Mouse (Mus musculus) lung, postnatal 4 days (tissue): ENCODE measurements around the gene Cdh13.

Source experiments
- DNase-seq, 2 experiments: peaks; one replicate each; pipeline ENCODE4 v3.0.0; 2021

Cdh13 gene

DNA sequence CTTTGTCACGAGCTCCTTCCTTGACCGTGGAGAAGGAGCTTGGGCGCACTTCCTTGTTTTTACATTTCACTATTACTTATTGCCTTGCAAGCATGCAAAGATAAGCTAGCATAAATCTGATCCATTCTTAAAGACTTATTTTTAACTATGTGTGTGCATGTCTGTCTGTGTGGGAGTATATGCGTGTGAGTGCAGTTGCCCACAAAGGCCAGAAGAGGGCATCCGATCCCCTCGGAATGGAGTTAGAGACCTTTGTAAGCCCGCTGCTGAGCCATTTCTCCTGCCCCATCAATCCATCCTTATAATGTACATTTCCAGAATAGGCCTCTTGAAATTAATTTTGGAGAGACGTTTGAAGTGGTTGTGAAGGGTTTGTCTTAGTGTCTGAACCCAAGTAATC lies 298.7 kb downstream of the Cdh13 start:
- no peak for DNase-seq

DNA sequence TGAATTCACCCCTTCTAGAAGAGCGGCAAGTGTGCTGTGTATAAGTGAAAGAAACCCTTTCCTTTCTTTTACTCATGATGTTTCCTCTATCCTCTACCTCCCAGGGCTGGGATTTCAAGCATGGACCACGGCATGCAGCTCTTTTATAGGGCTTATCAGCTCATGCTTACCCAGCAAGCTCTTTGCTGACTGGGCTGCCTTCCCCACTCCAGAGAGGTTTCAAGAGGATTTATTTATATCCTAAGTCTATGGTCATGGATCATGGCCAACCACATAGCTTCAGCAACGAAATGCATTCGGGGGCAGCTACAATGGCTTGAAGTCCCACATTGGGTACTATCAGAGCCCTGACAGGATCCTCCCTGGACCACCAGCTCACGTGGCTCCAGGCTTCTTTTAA lies 304.4 kb downstream of the Cdh13 start:
- no peak for DNase-seq

DNA sequence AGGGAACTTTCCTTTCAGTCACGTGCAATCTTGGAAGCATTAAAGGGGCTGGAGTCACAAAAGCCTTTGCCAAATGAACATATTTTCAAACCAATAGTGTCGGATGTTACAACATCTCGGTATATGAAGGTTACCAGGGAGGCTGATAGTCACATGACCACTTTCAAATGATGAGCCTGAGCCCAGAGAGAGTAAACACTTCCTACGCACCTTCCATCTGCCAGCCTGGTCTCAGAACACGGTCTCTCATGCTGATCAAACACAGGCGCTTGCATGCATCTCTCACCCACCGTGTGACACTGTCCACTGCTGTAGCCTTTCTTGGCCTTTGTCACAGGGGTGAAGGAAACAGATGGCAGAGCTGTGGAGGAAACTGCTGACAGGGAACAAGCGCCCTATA lies 313.3 kb downstream of the Cdh13 start:
- no peak for DNase-seq

DNA sequence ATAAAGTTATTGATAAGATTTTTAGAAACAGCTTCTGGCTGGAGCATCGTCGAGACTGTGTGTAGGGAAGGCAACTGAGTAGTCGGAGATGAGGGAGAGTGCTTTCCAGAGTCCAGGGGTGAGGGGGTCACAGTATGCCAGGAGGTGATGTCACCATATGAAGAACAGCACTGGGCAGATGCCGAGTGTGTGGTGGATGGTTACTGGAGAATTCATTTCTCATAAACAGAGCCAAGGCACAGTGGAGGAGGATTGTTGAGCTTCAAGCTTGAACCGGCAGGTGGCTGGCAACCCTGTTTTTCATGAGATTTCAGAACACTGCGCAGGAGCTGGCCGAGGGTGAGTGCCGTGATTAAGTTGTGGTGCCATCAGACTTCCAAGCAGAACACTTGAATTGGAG lies 317.8 kb downstream of the Cdh13 start:
- no peak for DNase-seq

DNA sequence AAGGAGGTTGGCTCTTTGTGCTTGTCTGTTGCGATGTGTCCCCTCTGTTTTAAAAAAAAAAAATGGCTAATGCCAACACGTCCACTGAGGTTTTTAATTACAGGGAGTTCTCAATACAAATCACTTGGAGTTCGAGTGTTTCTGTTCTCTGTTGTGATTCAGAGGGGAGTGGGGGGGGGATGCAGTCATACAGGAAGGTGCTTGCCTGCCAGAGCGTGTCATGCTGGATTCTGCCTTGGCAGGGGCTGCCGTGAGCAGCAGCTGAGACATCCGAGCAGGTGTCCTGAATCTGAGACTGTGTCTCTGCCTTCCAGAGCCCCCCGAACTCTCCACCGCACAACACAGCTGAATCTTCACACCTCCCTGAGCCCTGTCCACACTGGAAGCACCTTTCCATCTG lies 318.5 kb downstream of the Cdh13 start:
- DNase-seq: no peak

DNA sequence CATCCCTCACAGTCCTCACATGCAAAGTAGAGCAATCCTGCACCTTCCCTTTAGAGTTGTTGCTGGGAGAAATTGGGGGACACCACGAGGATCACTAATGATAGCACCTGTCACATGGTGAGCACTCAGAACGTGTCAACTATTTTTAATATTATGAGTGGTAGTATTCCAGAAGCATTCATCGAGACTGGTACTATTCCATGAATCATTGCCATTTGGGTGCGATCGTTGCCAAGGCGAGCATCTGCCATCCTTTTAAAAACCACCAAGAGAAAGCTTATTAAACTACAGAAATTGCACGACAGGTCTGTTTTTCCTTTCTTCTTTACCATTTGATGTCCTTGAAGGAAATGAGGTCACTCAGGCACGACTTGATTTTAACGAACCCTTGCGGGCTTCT lies 328.0 kb downstream of the Cdh13 start:
- no peak for DNase-seq

DNA sequence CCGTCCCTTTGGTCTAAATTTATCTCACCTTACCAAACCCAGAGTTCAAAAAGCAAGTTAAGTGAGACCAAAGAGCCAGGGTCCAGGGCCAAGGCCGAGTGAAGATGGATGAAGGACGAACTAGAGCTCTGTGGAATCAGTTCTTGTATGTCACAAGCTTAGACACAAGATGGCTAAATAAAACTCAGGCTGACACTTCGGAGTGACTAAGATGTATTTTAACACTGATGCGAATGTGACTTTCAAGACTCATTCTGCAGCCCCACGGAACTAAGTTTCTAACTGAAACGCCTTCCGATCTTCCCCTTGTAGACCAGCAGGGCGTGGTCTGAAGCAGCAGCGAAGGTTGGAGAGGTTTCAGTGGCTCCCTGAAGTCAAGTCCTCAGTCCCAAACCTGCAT lies 334.7 kb downstream of the Cdh13 start:
- no peak for DNase-seq

DNA sequence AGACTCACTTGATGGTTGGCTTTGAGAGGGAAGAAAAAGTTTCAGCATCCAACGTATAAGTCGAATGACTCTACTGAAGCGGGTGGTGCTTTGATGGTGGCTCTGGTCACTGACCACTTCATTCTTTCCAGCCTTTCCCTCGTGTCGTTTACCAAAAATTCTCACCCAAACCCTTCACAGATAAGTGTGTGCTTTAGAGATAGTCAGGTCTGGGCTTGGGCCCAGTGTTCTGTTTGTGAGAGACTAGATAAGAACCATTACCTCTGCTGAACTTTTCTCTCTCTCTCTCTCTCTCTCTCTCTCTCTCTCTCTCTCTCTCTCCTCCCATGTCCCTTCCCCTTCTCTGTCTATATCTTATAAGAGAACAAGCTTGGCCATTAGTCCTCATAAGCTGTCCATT lies 342.9 kb downstream of the Cdh13 start:
- DNase-seq: no peak

DNA sequence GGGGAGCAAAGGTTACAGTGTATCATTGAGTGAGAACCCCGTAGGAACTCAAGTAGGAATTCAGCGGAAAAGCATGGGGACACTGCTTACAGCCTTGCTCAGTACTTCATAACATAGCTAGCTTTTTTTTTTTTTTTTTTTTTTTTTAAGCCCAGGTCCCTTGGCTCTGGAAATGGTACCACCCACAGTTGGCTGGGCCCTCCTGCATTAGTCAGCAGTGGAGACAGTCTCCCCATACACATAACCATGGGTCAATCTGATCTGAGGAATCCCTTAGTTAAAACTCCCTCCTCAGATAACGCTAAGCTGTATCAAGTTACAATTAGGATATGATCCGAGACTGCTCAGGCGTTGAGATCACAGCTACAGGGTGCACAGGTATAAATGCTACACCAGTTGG lies 344.2 kb downstream of the Cdh13 start:
- DNase-seq: no peak

DNA sequence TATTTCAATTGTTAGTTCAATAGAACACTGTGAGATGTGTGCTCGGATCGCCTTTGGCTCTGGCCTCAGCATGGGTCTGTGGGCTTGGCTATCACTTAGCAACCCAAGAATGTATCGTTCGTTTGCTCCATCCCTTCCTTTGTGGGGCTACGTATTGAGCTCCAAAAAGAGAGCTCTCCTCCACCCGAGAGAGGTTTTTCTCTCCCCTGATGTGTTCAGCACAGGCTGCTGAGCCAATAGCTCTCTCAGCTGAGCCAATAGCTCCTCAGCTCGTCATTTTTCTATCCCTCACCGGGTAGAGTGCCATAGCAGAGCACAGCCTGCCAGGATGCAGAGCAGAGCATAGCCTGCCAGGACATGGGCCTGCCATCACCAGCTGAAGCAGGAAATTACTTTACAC lies 345.2 kb downstream of the Cdh13 start:
- DNase-seq: no peak

DNA sequence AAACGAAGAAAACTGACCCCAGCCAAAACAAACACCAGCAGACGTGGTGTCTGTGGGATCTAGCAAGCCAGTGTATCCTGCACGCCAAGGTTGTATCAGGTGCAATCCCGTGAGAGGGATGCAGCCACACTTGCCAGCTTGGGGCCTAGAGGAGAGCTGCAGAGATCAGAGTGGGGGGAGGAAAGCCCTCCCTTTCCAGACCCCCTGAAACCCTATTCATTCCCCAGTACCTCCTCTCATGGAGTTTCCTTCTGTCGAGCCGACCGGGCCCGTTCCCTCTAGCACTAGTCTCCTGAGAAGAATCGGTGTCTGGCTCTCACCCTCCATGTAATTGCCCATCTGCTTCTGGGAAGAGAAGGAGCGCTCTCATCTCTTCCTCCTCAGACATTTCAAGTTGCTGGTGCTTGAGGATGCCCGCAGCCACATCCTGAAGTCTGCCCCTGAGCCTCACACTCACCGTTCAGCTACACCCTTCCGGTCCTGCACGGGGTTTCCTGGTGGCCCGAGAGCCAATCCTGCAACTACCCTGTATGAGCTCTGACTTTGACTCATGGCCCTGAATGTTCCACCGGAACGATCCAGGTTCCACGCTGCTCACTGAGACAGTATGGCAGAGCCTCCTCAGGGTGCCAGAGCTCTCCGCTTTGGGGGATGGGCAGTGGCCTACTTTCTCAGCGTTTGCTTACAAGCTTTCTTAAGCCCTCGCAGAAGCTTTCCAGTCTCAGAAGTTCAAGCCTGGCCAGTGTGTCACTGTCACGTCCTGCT lies 351.9 kb downstream of the Cdh13 start:
- no peak for DNase-seq

DNA sequence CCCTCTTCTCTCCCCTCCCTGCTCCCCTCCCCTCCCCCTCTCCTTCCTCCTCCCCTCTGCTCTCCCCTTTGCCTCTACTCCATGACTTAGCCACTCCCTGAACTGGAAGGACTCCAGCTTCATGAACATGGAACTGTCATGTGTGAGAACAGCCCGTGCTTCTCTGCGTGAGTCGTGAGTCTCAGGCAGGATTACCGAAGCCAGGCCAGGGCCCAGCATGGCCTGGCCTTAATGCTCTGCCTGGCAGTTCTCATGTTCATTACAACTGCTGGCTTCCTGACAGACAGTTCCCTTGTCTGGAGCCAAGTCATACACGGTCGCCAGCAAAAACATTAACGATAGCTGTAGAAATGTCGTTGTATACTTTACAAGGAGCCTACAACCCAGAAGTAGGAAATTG lies 356.1 kb downstream of the Cdh13 start:
- DNase-seq: peak in 1 of 2 experiments; percentile 29

DNA sequence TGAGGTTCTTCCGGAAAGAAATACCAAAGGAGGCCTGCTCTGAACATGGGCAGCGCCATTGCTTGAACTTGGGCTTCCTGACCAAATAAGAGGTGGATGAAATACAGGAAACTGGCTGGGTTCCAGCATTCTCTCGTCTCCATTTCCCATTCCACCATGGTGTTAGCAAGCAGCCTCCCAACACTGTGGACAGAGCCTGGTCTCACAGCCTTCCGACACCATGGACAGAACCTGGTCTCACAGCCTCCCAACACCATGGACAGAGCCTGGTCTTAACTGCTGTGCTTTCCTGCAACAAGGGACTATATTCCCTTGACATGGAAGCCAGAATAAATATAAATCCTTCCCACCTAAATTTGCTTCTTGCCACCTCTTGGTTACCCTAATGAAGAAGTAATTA lies 358.3 kb downstream of the Cdh13 start:
- DNase-seq: no peak

DNA sequence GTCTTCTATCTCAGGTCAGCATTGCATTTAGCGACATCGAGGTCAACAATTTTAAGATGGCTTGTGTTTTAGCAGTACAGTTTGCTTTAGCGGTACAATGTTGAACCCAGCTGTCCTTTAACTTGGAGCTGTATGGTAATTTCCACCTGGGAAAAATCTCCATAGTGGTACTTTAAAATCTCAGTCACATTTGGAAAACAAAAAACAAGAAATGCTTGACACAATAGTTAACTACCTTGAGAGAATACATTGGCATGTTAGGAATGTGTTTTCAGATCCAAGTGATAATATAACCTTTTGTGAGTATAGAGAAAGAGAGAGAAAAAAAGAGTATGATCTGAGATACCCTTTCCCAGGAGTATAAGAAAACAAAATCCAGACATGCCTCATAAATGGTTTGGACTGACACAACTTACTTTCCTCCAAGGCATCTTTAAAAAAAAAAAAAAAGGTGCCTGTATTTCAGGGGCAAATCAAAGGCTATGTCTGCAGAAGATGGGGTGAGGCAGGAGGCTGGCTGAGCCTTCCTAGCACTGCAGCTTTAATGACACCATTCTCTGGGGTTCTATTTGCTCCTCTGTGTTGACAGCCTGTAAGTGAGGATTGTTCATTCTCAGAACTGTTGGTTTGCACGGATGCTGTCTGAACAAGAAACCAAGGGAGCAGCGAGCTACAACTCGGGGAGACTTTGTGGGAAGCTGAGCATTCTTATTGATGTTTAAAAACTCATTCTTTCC lies 365.4 kb downstream of the Cdh13 start:
- no peak for DNase-seq

DNA sequence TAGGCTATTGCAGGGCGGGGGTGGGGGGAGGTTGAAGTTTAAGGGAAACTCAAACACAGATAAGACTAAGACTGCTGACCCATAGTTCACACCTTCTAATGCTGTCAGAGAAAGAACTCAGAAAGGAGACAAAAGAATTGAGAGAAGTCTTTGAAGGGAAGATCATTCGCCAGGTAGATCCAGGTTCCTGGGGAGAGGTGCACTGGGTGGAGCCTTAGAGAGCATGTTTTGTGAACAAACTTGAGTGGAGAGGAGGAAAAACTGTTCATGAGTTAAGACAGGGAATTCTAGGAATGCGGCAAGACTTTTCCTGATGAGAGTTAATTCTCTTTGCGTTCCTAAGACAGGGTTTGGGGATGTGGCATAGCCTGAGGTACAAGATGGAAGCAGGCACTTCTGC lies 366.4 kb downstream of the Cdh13 start:
- DNase-seq: no peak

DNA sequence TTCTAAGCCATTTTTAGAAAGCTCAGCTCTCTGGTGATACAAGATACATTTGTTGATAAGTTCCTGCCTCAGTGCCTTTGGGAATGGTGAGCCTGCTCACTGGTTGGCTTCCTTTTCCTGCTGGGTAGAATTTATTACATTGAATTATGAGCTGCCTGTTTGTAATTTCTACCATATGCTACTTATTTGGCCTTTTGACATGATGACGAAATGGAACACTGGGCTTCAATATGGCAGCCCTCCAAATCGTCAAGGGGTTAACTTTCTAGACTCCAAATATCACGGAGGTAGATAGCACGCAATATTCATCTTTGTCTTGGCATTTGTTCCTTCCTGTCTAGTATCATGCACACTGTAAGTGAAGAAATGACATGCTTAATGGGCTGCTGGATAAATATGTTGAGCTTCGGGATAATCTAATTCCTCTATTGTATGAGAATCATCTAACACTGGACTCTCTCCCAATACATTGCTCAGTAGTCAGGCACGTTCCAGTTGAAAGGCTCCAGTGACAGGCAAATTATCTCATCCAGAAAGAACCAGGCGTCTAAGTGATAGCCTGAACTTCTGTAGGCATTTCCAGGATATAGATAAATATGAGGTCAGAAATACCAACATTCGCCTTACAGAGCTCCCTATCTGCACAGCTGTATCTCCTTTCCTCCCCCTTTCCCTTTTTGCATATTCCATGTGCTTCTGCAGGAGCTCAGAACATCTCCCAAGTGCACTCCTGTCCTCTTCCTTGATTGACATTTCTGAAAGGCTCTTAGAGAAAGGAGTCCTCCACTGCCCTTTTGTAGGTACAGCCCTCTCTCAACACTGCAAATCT lies 378.7 kb downstream of the Cdh13 start:
- no peak for DNase-seq

DNA sequence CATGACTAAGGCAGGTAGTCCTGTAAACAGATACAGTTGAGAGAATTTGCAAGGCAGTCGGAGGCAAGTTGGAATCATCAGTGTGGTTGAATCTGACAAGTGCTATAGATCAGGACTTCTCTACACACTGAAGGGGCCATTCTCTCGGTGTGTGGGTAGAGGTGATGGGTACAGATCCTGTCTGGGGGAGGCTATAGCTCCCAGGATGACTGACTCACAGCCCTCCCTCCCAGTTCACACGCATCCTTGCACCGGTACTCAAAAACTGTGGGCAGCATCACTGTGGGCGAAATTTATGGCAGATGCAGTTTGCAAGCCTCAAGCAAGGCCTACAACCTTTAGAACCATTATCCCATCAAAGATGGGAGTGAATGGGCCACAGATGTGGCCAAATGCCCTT lies 381.5 kb downstream of the Cdh13 start:
- DNase-seq: no peak

DNA sequence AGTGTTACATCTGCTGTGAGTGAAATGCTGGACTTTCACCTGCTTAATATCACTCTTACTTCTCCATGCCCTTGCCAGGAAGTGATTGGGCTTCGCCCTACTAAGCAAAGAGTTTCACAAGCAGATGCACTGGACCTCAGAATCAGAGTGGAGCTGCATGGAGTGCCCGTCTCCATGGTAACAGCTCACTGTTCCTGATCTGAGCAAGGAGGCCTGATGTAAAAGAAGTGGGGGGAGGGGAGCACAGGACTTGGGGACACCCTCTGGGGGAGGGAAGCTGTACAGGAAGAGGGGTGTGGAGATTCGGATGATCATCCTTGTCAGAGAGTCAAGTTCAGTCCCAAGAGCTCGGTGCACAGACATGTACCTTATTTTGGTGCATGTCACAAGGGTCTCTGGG lies 384.2 kb downstream of the Cdh13 start:
- DNase-seq: no peak

DNA sequence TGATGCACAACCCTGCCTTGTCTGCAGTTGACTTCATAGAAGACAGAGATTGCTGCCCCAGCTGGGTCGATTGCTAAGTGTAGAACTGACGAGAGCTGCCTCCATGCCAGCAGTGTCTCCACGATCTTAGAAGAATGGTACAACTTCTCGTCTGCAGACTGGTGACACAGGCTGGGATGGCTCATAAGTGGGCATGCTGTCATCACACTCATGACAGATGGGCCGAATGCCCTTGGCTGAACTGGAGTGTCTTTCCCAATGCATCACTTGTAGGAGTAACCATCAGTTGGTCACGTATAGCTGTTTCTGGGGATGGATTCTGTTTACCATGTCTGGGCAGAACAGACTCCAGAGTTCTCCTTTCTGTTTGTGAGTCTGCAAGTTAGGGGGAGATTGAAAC lies 392.7 kb downstream of the Cdh13 start:
- no peak for DNase-seq

DNA sequence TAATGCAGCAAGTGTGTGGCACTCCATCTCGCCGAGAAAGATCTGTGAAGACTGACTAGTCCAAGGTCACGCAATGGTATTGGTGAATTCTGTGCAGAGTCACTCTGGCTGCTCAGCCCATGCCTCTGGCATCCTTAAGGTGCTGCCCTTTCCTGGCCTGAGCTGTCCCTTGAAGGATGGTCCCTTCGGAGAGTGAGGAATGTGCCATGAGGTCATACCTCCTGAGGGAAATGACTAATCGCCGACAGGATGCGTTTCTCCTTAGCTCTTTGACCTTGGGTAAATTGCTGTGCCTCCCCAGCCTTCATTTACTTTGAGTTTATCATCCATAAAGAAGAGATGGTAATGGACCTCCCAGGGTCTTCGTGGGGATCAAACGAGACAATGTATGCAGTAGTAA lies 395.8 kb downstream of the Cdh13 start:
- DNase-seq: peak in 1 of 2 experiments; percentile 20

DNA sequence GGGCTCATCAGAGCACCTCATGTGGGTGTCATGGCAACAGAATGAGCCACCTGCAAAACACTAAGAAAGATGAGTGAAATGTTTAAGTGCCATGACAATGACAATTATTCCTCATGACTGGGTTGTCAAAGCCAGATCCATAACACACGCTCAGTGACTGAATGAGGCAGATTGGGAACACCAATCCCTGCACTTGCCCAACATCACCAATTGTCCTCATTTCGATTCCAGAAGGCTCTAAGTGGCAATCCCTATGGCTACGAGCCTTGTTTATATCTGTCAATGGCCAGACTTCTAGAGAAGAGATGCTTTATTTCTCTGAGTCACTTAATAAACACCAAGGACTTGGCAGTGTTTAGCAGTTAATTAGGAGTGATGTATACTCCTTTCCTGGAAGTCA lies 399.9 kb downstream of the Cdh13 start:
- DNase-seq: no peak

DNA sequence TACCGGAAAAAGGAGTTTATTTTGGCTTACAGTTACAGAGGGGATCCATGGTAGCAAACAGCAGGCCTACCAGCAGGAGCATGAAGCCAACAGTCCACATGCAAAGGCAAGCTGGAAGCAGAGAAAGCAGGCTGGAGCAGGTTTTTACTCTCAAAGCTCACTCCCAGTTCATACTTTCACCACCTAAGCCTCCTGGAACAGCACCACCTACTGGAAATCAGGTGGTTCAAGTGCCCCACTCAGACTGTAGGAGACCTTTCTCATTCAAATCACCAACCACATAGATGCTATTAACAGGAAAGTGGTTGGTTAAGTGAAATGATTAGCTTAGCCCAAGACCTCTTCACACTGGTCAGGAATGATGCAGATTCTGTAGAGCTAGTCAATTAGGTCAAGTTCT lies 402.3 kb downstream of the Cdh13 start:
- no peak for DNase-seq

DNA sequence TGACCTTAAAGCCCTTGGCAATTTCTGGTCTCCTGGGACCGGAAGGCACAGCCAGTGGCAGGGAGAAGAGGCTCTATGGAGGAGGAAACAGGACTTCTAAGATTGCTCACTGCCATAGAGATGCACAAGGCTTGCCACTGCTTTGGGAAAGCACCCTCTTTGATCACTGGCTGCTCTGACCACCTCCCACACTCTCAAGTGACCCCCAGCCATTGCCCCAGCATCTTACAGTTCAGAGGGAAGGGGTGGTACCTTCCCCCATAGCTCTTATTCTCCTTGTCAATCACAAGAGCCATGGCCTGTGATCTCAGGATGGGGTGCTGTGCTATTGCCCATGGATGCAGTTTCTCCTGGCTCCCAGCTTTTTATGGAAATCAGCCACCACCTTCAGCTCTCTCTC lies 406.3 kb downstream of the Cdh13 start:
- DNase-seq: no peak

DNA sequence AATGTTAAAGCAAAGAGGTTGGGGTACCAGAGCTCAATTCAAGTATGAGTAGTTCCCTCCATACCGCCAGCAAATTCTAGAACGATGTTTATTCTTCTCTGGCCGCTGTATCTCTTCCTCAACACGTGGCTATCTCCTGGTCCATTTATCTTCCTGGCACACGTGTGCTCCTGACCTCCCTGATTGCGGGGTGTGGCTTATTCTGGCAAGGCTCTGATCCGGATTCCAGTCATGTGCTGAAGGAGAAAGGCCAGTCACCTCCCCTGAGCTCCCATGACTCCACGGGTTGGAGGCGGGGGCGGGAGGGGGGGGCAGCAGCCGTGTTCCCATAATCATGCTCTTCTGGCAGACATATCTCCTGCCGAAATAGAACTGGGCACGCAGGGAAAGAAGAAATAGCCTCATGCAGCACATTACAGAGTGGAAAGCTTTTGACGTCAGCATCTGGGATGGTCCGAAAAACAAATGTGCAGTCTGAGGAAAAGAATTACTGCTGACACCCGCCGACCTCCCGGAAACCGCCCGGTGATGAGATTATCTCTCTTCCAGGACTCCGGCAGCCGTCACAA lies 417.9 kb downstream of the Cdh13 start:
- no peak for DNase-seq
